Mouse (Mus musculus) brown adipose tissue, adult 24 weeks (tissue): ENCODE results near the gene Txn1. TPM values are rescaled to one million over a fixed set of nuclear protein-coding genes. Genes with fewer than 3 reads are reported as not detected.
A peak's percentile ranks its signal among the peaks of the same experiment; 100 is the strongest.

Source experiments
- H3K27ac ChIP-seq: fragments of 200-500 bp; replicated peaks from 2 replicates; pipeline ENCODE4 v1.5.1; 2012; ENCODE audit warnings: low read depth, mild to moderate bottlenecking, low read length
- H3K4me1 ChIP-seq: fragments of 200-500 bp; 2 replicates; pipeline ENCODE4 v1.6.1; 2012; ENCODE audit warnings: low read length, mixed read lengths; ENCODE audit not compliant: control insufficient read depth, insufficient read depth, insufficient read length
- H3K4me3 ChIP-seq: fragments of 200-500 bp; 2 replicates; pipeline ENCODE4 v1.5.1; 2012; ENCODE audit warnings: low read depth, mild to moderate bottlenecking, low read length, moderate library complexity; ENCODE audit not compliant: insufficient read depth
- polyA plus RNA-seq: library from polyadenylated mRNA; stranded (reverse); fragments of >200 nt; gene quantifications from 2 replicates; pipeline ENCODE4 v1.2.4, GENCODE M21; 2012; ENCODE audit not compliant: missing spikeins, insufficient read depth, insufficient read length

The Txn1 gene
- polyA plus RNA-seq, 1 experiment, result 213 TPM

GRCm38 (mm10) chr4:57895140-57895539 is 61.1 kb downstream of the Txn1 start:
- no peak overlapping the region for H3K4me3 ChIP-seq
- H3K4me1 ChIP-seq, result peaks cover 8% of the 10 kb centered on the region; the same call in 1 of the 2 replicates
- peak overlapping the region; percentile 43; the same call in 1 of the 2 replicates for H3K27ac ChIP-seq

Other genes with a start within 250 kb of the Txn1 start
- gene Akap2, start 238.8 kb downstream of the Txn1 start, polyA plus RNA-seq, result 30.6 and 41.6 TPM in 2 replicates
- gene D630039A03Rik, start 40.1 kb downstream of the Txn1 start, polyA plus RNA-seq, result not detected in 2 replicates
- not detected in 2 replicates for gene Txndc8, start 52.7 kb upstream of the Txn1 start, polyA plus RNA-seq